Mouse (Mus musculus) neural tube, embryonic 14.5 days (tissue): ENCODE data around the gene Gm10382. TPM values are rescaled to one million over a fixed set of nuclear protein-coding genes. Genes with fewer than 3 reads are reported as not detected.
"Not testable (repeated sequence)": the region's sequence is repeated elsewhere in the genome, so short reads cannot be mapped to it uniquely, and the experiment has no call there.

Source experiments
- ATAC-seq: fragments of 200-750 bp; cut with Nextera tagmentation; 2 replicates; pipeline ENCODE4 v1.8.0; 2017; ENCODE audit warnings: low read depth, mild to moderate bottlenecking, moderate TSS enrichment, moderate library complexity
- H3K27ac ChIP-seq: fragments of 300-500 bp; sonication (generic); 2 replicates; pipeline ENCODE4 v1.5.1; 2014; ENCODE audit warnings: low read depth, mild to moderate bottlenecking, control low read depth, low read length, moderate library complexity, mixed read lengths
- H3K27me3 ChIP-seq: fragments of 300-500 bp; sonication (generic); 2 replicates; pipeline ENCODE4 v1.6.1; 2014; ENCODE audit warnings: low read length; ENCODE audit not compliant: control insufficient read depth, insufficient read depth
- H3K36me3 ChIP-seq: fragments of 300-500 bp; sonication (generic); 2 replicates; pipeline ENCODE4 v1.6.1; 2014; ENCODE audit warnings: low read length, mixed read lengths; ENCODE audit not compliant: control insufficient read depth, insufficient read depth
- H3K4me1 ChIP-seq: fragments of 300-500 bp; sonication (generic); 2 replicates; pipeline ENCODE4 v1.6.1; 2014; ENCODE audit warnings: low read length; ENCODE audit not compliant: control insufficient read depth, insufficient read depth
- H3K4me2 ChIP-seq: fragments of 300-500 bp; sonication (generic); 2 replicates; pipeline ENCODE4 v1.6.1; 2014; ENCODE audit warnings: mild to moderate bottlenecking, low read depth, low read length, control low read depth
- H3K4me3 ChIP-seq: fragments of 300-500 bp; sonication (generic); 2 replicates; pipeline ENCODE4 v1.5.1; 2014; ENCODE audit warnings: low read depth, low read length, control low read depth, mixed read lengths
- H3K9ac ChIP-seq: fragments of 300-500 bp; sonication (generic); replicated peaks from 2 replicates; pipeline ENCODE4 v1.6.1; 2014; ENCODE audit warnings: low read depth, mild to moderate bottlenecking, control low read depth, low read length, mixed read lengths
- H3K9me3 ChIP-seq: fragments of 300-500 bp; sonication (generic); 2 replicates; pipeline ENCODE4 v1.6.1; 2016; ENCODE audit warnings: low read length; ENCODE audit not compliant: control insufficient read depth
- WGBS: fragments of 180-500 bp; shearing (Covaris S2); extraction: QIAGEN DNeasy Blood & Tissue Kit; methylation state at CpG from one replicate; pipeline ENCODE4 v1.1.7; 2014; 5-methylcytosine and 5-hydroxymethylcytosine counted together
- polyA plus RNA-seq: library from polyadenylated mRNA; unstranded; fragments of >200 nt; fragmentation: Nextera tagmentation; extraction: Ambion mirVana; gene quantifications from 2 replicates; pipeline ENCODE4 v1.2.1, GENCODE M21; 2014

The Gm10382 gene
- polyA plus RNA-seq, 1 experiment from 2014 or later = 0.50 TPM

- Histone ChIP-seq H3K4me2 (no peak overlapping the region), H3K36me3 (peaks cover 65% of the 10 kb centered on the region), H3K9ac (no peak overlapping the region), H3K27me3 (no peaks in the 10 kb centered on the region), H3K4me3 (no peak overlapping the region), H3K9me3 (no peaks in the 10 kb centered on the region), H3K4me1 (no peaks in the 10 kb centered on the region), H3K27ac (no peak overlapping the region)
- 91% methylated on average over 12 of the region's 12 CpGs for WGBS
- no peak for ATAC-seq
Observed at GRCm38 (mm10) chr5:125418636-125419035, 29.5 kb downstream of the Gm10382 start.

- H3K36me3 ChIP-seq = peaks cover 67% of the 10 kb centered on the region
- ATAC-seq = no peak
- no peak overlapping the region for H3K4me3 ChIP-seq
- no peaks in the 10 kb centered on the region for H3K27me3 ChIP-seq
- no peak overlapping the region for H3K4me2 ChIP-seq
- H3K9ac ChIP-seq = no peak overlapping the region
- H3K4me1 ChIP-seq = no peaks in the 10 kb centered on the region
- WGBS = 87% methylated on average over 11 of the region's 11 CpGs
- no peak overlapping the region for H3K27ac ChIP-seq
- H3K9me3 ChIP-seq = no peaks in the 10 kb centered on the region
Observed at GRCm38 (mm10) chr5:125419124-125419523, 30.0 kb downstream of the Gm10382 start.

GRCm38 (mm10) chr5:125425698-125426276 is 36.7 kb downstream of the Gm10382 start:
- no peaks in the 10 kb centered on the region for H3K27me3 ChIP-seq
- H3K36me3 ChIP-seq = peaks cover 63% of the 10 kb centered on the region
- no peak overlapping the region for H3K4me3 ChIP-seq
- H3K27ac ChIP-seq = no peak overlapping the region
- no peak for ATAC-seq
- H3K9ac ChIP-seq = no peak overlapping the region
- WGBS = 97% methylated on average over 10 of the region's 10 CpGs
- H3K9me3 ChIP-seq = no peaks in the 10 kb centered on the region
- no peaks in the 10 kb centered on the region for H3K4me1 ChIP-seq
- H3K4me2 ChIP-seq = no peak overlapping the region

GRCm38 (mm10) chr5:125426343-125426742 is 37.2 kb downstream of the Gm10382 start:
- peaks cover 64% of the 10 kb centered on the region for H3K36me3 ChIP-seq
- H3K9me3 ChIP-seq = no peaks in the 10 kb centered on the region
- no peak overlapping the region for H3K4me3 ChIP-seq
- 96% methylated on average over 10 of the region's 10 CpGs for WGBS
- no peaks in the 10 kb centered on the region for H3K4me1 ChIP-seq
- no peaks in the 10 kb centered on the region for H3K27me3 ChIP-seq
- no peak for ATAC-seq
- H3K4me2 ChIP-seq = no peak overlapping the region
- no peak overlapping the region for H3K9ac ChIP-seq
- no peak overlapping the region for H3K27ac ChIP-seq

- H3K9ac ChIP-seq, H3K4me2 ChIP-seq, H3K4me3 ChIP-seq, H3K27ac ChIP-seq, H3K4me1 ChIP-seq, H3K9me3 ChIP-seq, H3K27me3 ChIP-seq, ATAC-seq: not testable (repeated sequence)
- 95% methylated on average over 2 of the region's 2 CpGs for WGBS
- peaks cover 28% of the 10 kb centered on the region for H3K36me3 ChIP-seq
Observed at GRCm38 (mm10) chr5:125432324-125432723, 43.2 kb downstream of the Gm10382 start.

GRCm38 (mm10) chr5:125433793-125434337 is 44.7 kb downstream of the Gm10382 start, which contains the start of gene Dhx37:
TSS of gene Dhx37 (minus strand) at chr5:125434121.
- peaks cover 7% of the 10 kb centered on the region for H3K4me1 ChIP-seq
- no peaks in the 10 kb centered on the region for H3K27me3 ChIP-seq
- peak within 1 kb of the TSS; percentile 75 for H3K4me2 ChIP-seq
- H3K27ac ChIP-seq = 0 out of 2 replicates have a peak within 1 kb of the TSS, but pooled peaks have one; percentile 22
- no peaks in the 10 kb centered on the region for H3K9me3 ChIP-seq
- WGBS = under 1% methylated on average over 46 of the region's 46 CpGs
- peak; percentile 97 for ATAC-seq
- peak within 1 kb of the TSS; percentile 76 for H3K9ac ChIP-seq
- peak within 1 kb of the TSS; percentile 79 for H3K4me3 ChIP-seq
- peaks cover 22% of the 10 kb centered on the region for H3K36me3 ChIP-seq

- not testable (repeated sequence) for H3K27ac ChIP-seq, H3K27me3 ChIP-seq, H3K4me1 ChIP-seq, H3K9me3 ChIP-seq, H3K4me2 ChIP-seq, H3K9ac ChIP-seq
- Histone ChIP-seq H3K4me3 (peak overlapping the region; percentile 79; the same call in 1 of the 2 replicates), H3K36me3 (peaks cover 17% of the 10 kb centered on the region)
- peak; percentile 41; the same call in 1 of the 2 replicates for ATAC-seq
- 57% methylated on average over 15 of the region's 15 CpGs for WGBS
Observed at GRCm38 (mm10) chr5:125434347-125434746, 45.2 kb downstream of the Gm10382 start.

Other genes starting within 250 kb of the Gm10382 start
- 29.1 and 32.8 TPM in 2 replicates for gene Ncor2, start 210.1 kb upstream of the Gm10382 start, polyA plus RNA-seq
- 33.7 and 36.9 TPM in 2 replicates for gene Scarb1, start 48.2 kb upstream of the Gm10382 start, polyA plus RNA-seq
- gene Ubc, start 880 bp downstream of the Gm10382 start, polyA plus RNA-seq = 1,368 and 1,388 TPM in 2 replicates
- 8.5 and 8.6 TPM in 2 replicates for gene Dhx37, start 44.8 kb downstream of the Gm10382 start, polyA plus RNA-seq
- 34.5 and 40.5 TPM in 2 replicates for gene Bri3bp, start 52.2 kb downstream of the Gm10382 start, polyA plus RNA-seq
- 78.9 and 79.8 TPM in 2 replicates for gene Aacs, start 86.5 kb downstream of the Gm10382 start, polyA plus RNA-seq
- gene Tmem132b, start 142.5 kb downstream of the Gm10382 start, polyA plus RNA-seq = 5.5 and 6.2 TPM in 2 replicates